Mouse (Mus musculus) macrophage (primary cell): ENCODE results near the gene Parva. TPM values are rescaled to one million over a fixed set of nuclear protein-coding genes. Genes with fewer than 3 reads are reported as not detected.

Experiments
- H3K27ac ChIP-seq: fragments of 350-480 bp; formaldehyde crosslinking; 2 replicates; pipeline ENCODE4 v1.9.0; 2021
- H3K36me3 ChIP-seq: fragments of 350-480 bp; formaldehyde crosslinking; 2 replicates; pipeline ENCODE4 v1.9.0; 2021; ENCODE audit errors: inconsistent target
- H3K4me3 ChIP-seq: fragments of 350-480 bp; formaldehyde crosslinking; 2 replicates; pipeline ENCODE4 v1.9.0; 2021; ENCODE audit errors: inconsistent target
- H3K79me2 ChIP-seq: fragments of 350-480 bp; formaldehyde crosslinking; 2 replicates; pipeline ENCODE4 v1.9.0; 2021; ENCODE audit errors: inconsistent target
- WGBS: methylation state at CpG from one replicate; pipeline ENCODE4 v1.1.7; 2026; ENCODE audit warnings: inconsistent platforms; ENCODE audit not compliant: missing documents; 5-methylcytosine and 5-hydroxymethylcytosine counted together
- polyA plus RNA-seq: library from polyadenylated mRNA; stranded (reverse); fragments of 250-400 nt; gene quantifications from 3 replicates; pipeline ENCODE4 v1.2.4, GENCODE M21; 2018; ENCODE audit warnings: inconsistent platforms

The Parva gene
- polyA plus RNA-seq, 1 experiment from 2014 or later = 0.06 TPM

DNA sequence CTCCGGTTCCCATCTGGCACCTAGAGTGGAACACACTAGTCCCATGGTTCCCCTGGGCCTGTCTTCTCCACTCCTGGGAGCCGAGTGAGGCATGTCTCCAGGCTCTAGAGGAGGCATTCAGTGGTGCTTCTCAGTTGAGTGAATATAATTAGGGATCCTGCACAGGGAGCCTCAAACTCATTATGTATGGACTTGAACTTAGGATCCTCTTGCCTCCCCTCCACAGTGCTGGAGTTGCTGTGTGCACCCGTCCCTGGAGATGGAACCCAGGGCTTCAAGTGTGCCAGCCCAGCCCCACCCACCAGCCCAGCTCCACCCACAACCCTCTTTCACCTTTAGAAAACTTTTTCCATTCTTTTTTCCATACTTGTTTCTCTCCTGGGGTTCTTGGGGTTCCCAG is 106.8 kb downstream of the Parva start:
- H3K27ac ChIP-seq = no peak overlapping the region

DNA sequence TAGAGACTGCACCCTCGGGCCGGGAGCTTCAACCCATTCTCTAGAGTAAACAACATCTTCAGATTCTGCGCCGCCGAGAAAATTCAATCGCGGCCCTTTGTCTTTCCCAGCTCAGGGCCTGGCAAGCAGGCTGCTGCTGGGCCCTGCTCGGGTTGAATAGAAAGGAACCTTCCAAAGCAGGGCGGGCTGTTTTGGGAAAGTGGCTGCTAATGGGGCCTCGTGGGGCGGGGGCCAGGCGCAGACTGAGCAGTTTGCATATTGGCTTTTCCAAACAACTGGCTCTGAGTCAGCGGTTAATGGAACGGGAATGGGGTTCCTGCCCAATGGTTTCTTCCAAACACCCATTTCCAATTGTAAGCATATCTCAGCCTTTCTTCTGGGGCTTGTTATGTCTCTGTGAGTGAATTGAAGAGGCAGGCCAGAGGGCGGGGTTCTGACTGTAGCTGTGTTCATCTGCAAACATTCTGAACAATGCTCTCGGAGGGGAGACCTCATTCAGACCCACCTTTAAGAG is 108.2 kb downstream of the Parva start:
- WGBS = 72% methylated on average over 16 of the region's 16 CpGs
- H3K27ac ChIP-seq = no peak overlapping the region

More for the DNA sequence above, 106.8 kb downstream of the Parva start:
- WGBS = 90% methylated on average over 3 of the region's 3 CpGs
- H3K36me3 ChIP-seq = no peaks in the 10 kb centered on the region
- no peak overlapping the region for H3K4me3 ChIP-seq
- H3K79me2 ChIP-seq = no peaks in the 10 kb centered on the region

DNA sequence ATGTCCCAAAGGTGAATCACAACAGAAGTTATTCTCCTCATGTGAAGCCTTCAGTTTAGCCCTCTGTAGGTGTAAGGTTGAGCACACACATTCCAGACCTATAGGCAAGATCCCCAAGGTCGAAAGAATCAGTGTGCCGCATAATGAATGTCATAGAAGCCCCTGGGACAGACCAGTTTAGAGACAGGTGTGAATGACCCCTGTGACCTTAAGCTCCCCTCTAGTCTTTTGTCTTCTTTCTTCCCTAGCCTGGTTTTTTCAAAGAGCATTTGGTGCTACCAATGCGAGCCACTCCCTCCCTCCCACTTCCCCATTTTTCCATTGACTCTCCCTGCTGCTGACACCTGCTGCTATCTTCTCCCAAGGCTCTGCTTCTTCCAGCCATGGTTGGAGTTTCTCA is 121.8 kb downstream of the Parva start:
- no peaks in the 10 kb centered on the region for H3K36me3 ChIP-seq
- no peak overlapping the region for H3K4me3 ChIP-seq
- 68% methylated on average over 3 of the region's 3 CpGs for WGBS
- no peaks in the 10 kb centered on the region for H3K79me2 ChIP-seq
- no peak overlapping the region for H3K27ac ChIP-seq

More for the DNA sequence above, 108.2 kb downstream of the Parva start:
- H3K4me3 ChIP-seq = no peak overlapping the region
- H3K36me3 ChIP-seq = no peaks in the 10 kb centered on the region
- H3K79me2 ChIP-seq = no peaks in the 10 kb centered on the region

DNA sequence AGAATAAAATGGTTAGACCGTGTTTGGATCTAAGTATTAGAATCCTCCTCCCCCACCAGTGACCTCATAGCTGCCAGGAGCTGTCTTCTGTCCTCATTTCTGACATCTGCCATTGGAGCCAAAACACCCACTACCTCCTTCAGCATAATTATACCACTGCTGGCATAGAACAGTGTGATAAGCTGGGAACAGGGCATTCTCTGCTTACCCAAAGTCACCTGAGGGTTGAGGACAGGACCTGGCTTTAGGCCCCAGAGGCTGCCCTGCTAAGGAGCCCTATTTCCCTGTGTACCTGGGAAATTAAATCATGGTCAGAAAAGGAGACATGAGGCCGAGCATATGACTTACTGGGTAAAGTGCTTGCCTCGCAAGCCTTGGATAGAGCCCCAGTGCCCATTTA is 134.2 kb downstream of the Parva start:
- H3K27ac ChIP-seq = no peak overlapping the region
- 79% methylated on average over 3 of the region's 3 CpGs for WGBS
- H3K4me3 ChIP-seq = no peak overlapping the region
- H3K36me3 ChIP-seq = no peaks in the 10 kb centered on the region
- H3K79me2 ChIP-seq = no peaks in the 10 kb centered on the region

DNA sequence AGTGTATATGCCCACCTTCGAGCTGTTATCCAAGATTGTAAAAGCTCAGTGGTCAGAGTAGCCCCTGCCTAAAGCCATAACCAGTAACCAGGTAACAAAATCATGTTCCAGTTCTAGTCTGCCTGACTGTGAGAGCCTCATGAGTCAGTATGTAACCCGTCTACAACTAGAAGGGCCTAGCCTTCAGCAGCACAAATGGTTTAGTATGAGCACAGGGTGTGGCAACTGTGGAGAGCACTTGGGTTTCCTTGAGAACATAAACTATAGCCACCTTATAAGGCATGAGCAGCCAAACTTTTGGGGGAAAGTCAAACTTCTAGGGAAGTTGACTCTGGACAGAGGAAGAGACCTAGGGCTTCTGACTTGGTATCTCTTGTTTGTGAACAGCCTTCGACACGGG is 139.7 kb downstream of the Parva start:
- Histone ChIP-seq H3K27ac (no peak overlapping the region), H3K79me2 (no peaks in the 10 kb centered on the region), H3K36me3 (no peaks in the 10 kb centered on the region), H3K4me3 (no peak overlapping the region)
- WGBS = 90% methylated on average over 4 of the region's 4 CpGs

DNA sequence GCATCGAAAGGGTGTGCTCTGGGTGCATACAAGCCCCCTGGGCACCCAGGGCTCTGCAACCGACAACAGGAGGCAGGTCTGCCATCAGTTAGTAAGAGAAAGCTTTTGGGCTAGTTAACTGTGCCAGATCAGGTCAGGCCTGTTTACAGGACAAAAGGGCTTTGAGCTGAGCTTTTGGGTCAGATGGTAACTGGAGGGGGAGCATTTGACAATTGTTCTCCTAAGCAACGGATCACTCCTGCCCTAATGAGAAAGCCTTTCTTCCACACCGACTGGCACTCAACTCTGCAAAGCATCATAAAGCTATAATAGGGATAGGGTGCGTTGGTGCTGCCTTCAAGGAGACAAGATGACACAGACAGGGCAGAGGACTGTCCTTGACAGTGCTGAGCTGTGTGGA is 141.7 kb downstream of the Parva start:
- H3K4me3 ChIP-seq = no peak overlapping the region
- 71% methylated on average over 5 of the region's 5 CpGs for WGBS
- no peaks in the 10 kb centered on the region for H3K79me2 ChIP-seq
- no peak overlapping the region for H3K27ac ChIP-seq
- H3K36me3 ChIP-seq = no peaks in the 10 kb centered on the region

DNA sequence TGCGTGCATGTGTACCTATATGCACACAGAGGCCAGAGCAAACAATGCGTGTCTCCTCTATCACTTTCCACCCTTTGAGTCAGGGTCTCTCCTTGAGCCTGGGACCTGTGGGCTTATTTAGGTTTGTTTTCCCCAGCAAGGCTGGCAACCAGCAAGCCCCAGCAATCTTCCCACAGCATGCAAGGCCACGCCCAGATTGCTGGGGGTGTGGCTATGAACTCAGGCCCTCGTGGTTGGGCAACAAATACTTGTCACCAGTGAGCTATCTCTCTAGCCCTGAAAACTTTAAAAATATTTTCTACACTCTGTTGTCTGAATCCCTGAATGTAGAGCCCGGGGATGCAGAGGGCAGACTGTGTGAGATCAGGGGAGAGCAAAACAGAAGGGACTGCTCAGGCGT is 154.3 kb downstream of the Parva start:
- no peak overlapping the region for H3K4me3 ChIP-seq
- no peaks in the 10 kb centered on the region for H3K36me3 ChIP-seq
- 78% methylated on average over 6 of the region's 6 CpGs for WGBS
- H3K27ac ChIP-seq = no peak overlapping the region
- H3K79me2 ChIP-seq = no peaks in the 10 kb centered on the region

DNA sequence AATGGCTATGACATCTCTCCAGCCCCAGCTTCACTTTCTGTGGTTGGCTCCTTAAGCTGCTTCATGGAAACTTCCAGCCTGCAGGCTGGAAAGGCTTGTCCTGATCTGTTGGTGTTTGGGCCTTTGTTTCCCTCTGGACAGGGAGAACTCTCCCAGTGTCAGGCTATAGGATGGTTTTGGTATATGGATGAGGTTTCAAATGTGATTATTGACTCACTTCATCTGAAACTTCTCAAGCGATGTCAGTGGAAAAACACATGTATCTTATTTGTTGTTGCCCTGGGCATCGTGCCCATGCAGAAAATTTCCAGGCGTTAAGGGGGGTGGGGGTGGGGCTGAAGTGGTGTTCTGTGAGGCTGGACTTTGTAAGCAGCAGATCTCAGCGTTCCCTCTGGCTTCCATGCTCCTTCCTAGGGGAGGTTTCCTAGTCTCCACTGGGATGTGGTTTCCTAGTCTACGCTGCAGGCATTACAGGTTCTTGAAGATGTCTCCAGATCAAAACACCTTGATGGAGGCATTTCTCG is 155.6 kb downstream of the Parva start:
- WGBS = 87% methylated on average over 6 of the region's 6 CpGs
- H3K4me3 ChIP-seq = no peak overlapping the region
- H3K79me2 ChIP-seq = no peaks in the 10 kb centered on the region
- no peak overlapping the region for H3K27ac ChIP-seq
- no peaks in the 10 kb centered on the region for H3K36me3 ChIP-seq

DNA sequence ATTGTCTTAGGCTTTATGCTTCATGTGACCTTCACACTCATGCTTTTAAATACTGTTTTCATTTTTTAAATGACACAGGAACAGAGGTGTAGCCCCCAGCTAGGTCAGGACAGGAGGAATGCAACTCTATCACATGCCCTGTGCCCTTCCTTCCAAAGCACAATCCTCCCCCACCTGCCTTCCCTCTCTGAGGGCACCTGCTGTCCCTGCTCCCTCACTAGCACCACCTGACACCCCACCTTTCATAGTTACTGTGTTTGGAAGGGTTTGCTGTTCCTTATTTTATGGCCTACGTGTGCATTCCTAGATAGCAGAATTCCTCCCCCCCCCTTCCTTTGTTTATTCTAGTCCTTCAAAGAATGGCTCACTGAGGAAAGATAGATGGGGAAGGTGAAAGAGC is 160.1 kb downstream of the Parva start:
- WGBS = 64% methylated on average over 1 of the region's 1 CpGs

DNA sequence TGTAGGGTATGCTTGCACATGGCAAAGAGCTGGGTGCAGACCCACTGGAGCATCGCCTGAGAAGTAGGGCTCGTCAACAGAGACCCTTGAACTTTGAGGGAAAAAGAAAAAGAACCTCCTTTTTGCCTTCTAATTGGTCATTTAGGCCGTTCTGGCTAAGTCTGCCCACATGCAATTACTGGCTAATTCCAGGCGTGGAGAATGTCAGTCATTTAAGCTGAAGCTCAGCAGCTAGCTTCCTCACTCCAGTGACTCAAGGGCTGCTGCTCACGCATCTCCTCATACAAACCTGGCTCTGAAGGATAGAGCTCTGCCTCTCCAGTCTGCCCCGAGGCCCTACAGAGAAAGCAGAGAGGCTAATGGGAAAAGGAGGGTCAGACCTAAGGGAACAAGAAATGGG is 162.2 kb downstream of the Parva start:
- Histone ChIP-seq H3K4me3 (no peak overlapping the region), H3K27ac (no peak overlapping the region), H3K36me3 (no peaks in the 10 kb centered on the region), H3K79me2 (no peaks in the 10 kb centered on the region)
- WGBS = 85% methylated on average over 6 of the region's 6 CpGs

More for the DNA sequence above, 160.1 kb downstream of the Parva start:
- no peaks in the 10 kb centered on the region for H3K79me2 ChIP-seq
- no peaks in the 10 kb centered on the region for H3K36me3 ChIP-seq
- H3K4me3 ChIP-seq = no peak overlapping the region
- H3K27ac ChIP-seq = no peak overlapping the region

DNA sequence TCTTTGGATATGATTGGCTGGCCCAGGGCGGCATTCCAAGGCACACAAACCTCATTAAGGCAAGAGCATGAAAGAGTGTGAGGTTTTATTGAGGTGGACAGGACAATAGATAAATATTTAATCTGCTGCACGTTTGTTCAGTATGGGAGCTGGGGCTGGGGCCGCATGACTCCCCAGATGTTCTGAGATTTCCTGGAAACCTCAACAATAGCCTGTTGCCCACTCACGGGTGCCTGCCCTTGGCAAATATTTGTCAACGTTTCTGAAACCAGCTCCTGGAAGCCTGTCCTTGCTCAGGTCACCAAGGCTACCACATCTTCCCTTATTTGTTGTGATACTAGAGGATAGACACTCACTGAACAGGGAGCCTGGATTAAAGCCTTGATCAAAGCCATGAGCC is 166.3 kb downstream of the Parva start:
- Histone ChIP-seq H3K36me3 (no peaks in the 10 kb centered on the region), H3K27ac (no peak overlapping the region), H3K79me2 (no peaks in the 10 kb centered on the region), H3K4me3 (no peak overlapping the region)
- WGBS = 60% methylated on average over 5 of the region's 5 CpGs

DNA sequence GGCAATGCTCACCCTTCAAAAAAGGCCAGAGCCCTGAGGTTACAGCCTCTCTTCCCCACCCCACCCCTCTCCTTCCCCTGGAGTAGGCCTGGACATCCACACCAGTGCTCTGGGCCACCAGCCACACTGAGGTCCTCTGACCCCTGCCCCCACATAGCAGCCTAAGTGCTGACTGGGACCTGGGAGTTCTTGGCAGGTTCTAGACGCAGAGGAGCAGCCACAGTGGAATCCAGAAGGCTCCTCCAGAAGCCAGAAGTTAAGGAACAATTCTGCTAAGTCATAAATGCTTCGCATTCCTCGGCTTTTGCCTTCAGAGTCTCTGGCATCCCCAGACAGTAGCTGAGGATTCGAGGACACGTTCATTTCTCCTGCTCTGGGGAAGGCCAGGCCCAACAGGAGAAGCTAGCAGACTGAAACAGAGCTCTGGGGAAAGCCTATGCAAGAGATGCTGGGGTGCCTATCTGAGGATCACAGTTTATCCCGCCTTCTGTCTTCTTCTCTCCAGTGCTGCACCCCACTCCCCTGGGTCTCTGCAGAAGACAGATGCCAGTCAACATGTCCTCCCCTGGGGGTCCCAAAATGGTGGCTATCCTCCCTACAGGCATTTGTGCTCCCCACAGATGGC is 168.0 kb downstream of the Parva start:
- no peaks in the 10 kb centered on the region for H3K36me3 ChIP-seq
- WGBS = 72% methylated on average over 6 of the region's 6 CpGs
- H3K4me3 ChIP-seq = no peak overlapping the region
- no peak overlapping the region for H3K27ac ChIP-seq
- no peaks in the 10 kb centered on the region for H3K79me2 ChIP-seq

DNA sequence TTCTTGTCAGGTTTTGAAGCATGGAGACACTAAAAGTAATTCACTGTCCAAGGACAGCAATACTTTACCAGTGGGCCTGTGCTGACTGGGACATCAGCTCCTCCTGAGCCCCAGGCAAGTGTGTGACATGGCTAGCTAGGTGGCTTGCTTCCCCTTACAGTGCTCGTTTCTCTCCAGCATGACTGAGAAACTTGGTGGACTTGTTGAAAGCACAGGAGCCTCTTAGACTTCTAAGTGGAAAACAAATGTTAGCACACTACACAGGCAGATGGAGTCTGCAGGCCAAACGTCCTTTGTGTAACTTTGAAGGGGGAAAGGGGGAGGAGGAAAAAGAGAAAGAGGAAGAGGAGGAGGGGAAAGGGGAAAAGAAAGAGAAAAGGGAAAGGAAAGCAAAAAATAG is 172.3 kb downstream of the Parva start:
- Histone ChIP-seq H3K27ac (no peak overlapping the region), H3K4me3 (no peak overlapping the region), H3K36me3 (no peaks in the 10 kb centered on the region), H3K79me2 (no peaks in the 10 kb centered on the region)
- WGBS = 13% methylated on average over 2 of the region's 2 CpGs

DNA sequence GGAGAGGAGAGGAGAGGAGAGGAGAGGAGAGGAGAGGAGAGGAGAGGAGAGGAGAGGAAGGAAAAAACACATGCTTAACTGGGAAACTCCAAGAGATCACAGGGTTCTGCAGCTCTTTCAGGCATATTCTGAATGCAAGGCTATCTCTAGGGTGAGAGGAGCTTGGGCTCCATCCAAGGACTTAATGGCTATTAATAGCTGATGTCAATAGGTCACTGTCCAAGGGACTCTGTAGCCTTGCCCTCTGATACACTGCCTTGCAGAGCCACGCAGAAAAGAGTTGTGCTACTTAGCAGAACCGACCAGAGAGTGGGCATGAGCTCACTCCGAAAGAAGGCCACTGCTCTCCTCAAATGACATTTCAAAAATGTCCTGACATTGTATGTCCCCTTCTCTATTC is 172.9 kb downstream of the Parva start:
- Histone ChIP-seq H3K36me3 (no peaks in the 10 kb centered on the region), H3K27ac (no peak overlapping the region), H3K79me2 (no peaks in the 10 kb centered on the region), H3K4me3 (no peak overlapping the region)
- 86% methylated on average over 3 of the region's 3 CpGs for WGBS

DNA sequence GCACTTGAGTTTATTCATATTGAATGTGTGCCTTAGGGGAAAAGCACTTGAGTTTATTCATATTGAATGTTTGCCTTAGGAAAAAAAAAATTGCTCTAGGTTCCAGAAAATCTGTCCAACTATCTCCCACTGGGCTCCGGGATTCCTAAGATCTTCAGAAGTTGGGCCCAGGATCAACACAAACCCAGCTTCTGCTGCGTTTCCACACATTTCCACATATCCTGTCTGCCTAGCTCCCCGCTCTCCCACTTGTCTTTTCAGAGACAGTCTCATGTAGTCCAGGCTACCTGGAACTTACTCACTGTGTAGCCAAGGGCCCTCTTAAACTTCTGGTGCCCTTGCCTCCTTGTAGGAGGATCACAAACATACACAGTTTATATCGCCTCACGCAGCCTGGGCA is 175.7 kb downstream of the Parva start:
- 93% methylated on average over 5 of the region's 5 CpGs for WGBS
- Histone ChIP-seq H3K36me3 (no peaks in the 10 kb centered on the region), H3K4me3 (no peak overlapping the region), H3K79me2 (no peaks in the 10 kb centered on the region), H3K27ac (no peak overlapping the region)
